Mouse (Mus musculus): ENCODE measurements around the gene Usp16. TPM values are rescaled to one million over a fixed set of nuclear protein-coding genes. Genes with fewer than 3 reads are reported as not detected.

Gene Usp16
- polyA plus RNA-seq (2015; fragmentation: Nextera tagmentation; extraction: Ambion mirVana) = 21.3 and 24.9 TPM in 2 replicates

DNA sequence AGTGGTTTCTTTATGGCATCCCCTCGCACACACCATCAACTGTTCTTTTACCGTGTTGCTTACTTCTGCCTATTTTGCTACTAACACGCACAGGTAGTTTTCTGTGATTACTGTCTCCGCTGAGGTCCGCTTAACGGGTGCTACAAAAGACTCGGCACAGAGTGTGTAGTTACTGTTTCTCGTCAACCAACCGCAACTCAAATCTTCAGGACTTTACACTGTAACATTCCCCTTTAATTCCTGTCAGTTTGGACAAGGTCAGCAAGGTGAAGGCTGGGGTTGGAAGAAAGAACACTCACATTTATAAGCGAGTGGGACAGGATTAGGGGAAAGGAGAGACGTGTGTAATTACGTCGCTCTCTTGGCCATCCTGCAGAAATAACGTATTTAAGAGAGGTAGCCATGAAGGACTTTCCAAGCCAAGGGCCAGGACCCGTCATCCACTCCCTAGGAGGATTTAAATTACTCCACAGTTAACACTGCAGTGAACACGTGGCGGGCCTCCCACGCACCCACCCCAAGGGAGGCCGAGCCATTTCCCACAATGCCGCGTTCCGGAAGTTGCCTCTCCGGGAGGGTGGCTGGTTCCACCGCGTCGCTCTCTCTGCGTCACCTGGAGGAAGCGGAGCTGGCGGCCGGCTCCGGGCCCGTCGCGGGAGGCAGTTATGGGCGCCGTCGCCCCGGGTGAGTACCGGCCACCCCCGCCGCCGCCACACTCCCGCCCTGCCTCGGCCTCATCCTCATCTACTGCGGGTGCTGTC is at the start of gene Usp16:
TSS of gene Usp16 (plus strand) at position 285 of the 761 bp plus-strand sequence.
- peak; percentile 96 for ATAC-seq (ENCODE audit: low read depth)
- peak within 1 kb of the TSS; percentile 81 for H3K27ac ChIP-seq
- peak; percentile 79 for DNase-seq
- H3K4me1 ChIP-seq (replicated peaks) = peaks cover 30% of the 10 kb centered on the region
- H3K9me3 ChIP-seq (replicated peaks) = no peaks in the 10 kb centered on the region
- 12% methylated on average over 45 of the region's 45 CpGs for WGBS (ENCODE audit: insufficient replicate concordance)
- peak within 1 kb of the TSS; percentile 86 for H3K9ac ChIP-seq
- H3K36me3 ChIP-seq = peaks cover 9% of the 10 kb centered on the region
- no peaks in the 10 kb centered on the region for H3K27me3 ChIP-seq
- H3K4me2 ChIP-seq = peak within 1 kb of the TSS; percentile 86
- H3K4me3 ChIP-seq (replicated peaks) = peak within 1 kb of the TSS; percentile 90

DNA sequence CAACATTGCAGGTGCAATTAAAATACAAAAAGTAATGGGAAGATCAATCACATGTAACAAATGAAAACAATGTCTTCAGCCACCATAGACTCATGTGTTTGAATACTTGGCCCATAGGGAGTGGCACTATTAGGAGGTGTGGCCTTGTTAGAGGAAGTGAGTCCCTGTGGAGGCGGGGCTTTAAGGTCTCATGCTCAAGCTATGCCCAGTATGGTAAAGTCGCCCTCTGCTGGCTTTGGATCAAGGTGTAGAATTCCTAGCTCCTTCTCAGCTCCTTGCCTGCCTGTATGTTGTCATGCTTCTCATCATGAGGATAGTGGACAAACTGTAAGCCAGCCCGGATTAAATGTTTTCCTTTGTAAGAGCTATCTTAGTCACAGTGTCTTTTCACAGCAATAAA is 49.5 kb upstream of the Usp16 start:
- H3K27ac ChIP-seq = no peak overlapping the region
- H3K27me3 ChIP-seq = no peaks in the 10 kb centered on the region
- no peak overlapping the region for H3K9ac ChIP-seq
- no peaks in the 10 kb centered on the region for H3K9me3 ChIP-seq (replicated peaks)
- no peaks in the 10 kb centered on the region for H3K4me1 ChIP-seq (replicated peaks)
- H3K4me2 ChIP-seq = no peak overlapping the region
- DNase-seq = peak; percentile 47
- no peak overlapping the region for H3K4me3 ChIP-seq (replicated peaks)
- H3K36me3 ChIP-seq = peaks cover 87% of the 10 kb centered on the region
- 72% methylated on average over 3 of the region's 3 CpGs for WGBS (ENCODE audit: insufficient replicate concordance)
- ATAC-seq (ENCODE audit: low read depth) = peak; percentile 84

DNA sequence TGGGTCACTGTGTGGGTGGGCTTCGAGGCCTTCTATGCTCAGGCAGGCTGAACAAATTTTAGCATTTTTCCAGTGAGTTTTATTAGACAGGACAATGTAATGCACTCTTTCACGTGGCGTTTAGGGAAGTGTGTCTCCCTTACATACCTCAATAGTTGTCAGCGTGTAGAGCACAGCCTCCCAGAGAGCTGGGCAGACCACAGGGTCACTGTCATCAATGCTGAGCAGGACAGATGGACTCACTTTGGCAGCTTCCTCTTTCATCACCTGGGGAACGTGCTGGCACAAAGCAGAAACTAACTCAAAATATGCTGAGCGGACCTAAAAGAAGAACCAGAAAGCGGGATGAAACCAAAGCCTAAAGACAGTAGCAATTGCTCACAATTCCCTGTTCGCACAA is 33.8 kb upstream of the Usp16 start:
- DNase-seq (no peak), ATAC-seq (ENCODE audit: low read depth) (no peak)
- no peak overlapping the region for H3K27ac ChIP-seq
- H3K9me3 ChIP-seq (replicated peaks) = peaks cover 4% of the 10 kb centered on the region; the same call in 1 of the 2 replicates
- H3K4me3 ChIP-seq (replicated peaks) = no peak overlapping the region
- 80% methylated on average over 8 of the region's 8 CpGs for WGBS (ENCODE audit: insufficient replicate concordance)
- no peaks in the 10 kb centered on the region for H3K27me3 ChIP-seq
- H3K9ac ChIP-seq = no peak overlapping the region
- peaks cover 94% of the 10 kb centered on the region for H3K36me3 ChIP-seq
- H3K4me1 ChIP-seq (replicated peaks) = no peaks in the 10 kb centered on the region
- no peak overlapping the region for H3K4me2 ChIP-seq

DNA sequence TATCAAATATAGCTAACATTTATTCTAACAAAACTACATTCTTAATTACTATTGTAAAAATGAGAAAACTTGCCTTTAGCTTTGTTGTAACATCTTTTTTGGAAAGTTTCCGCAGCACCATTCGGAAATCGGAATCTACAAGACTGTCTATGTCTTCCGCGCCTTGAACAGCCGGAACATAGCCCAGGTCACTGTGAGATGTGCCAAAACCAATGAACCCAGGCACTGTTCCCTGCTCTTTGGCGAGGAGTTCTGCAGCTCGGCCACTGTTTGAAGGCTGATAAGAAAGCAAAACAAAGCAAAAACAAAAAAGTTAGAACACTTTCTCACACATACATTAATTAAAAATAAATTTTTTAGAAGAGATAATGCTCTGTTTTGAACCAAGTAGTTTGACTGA is 27.0 kb upstream of the Usp16 start:
- H3K9me3 ChIP-seq (replicated peaks) = no peaks in the 10 kb centered on the region
- DNase-seq (no peak), ATAC-seq (ENCODE audit: low read depth) (no peak)
- no peak overlapping the region for H3K9ac ChIP-seq
- H3K27ac ChIP-seq = no peak overlapping the region
- no peaks in the 10 kb centered on the region for H3K27me3 ChIP-seq
- WGBS (ENCODE audit: insufficient replicate concordance) = 87% methylated on average over 8 of the region's 8 CpGs
- H3K4me3 ChIP-seq (replicated peaks) = no peak overlapping the region
- H3K4me2 ChIP-seq = no peak overlapping the region
- H3K4me1 ChIP-seq (replicated peaks) = peaks cover 25% of the 10 kb centered on the region
- peaks cover 47% of the 10 kb centered on the region for H3K36me3 ChIP-seq

DNA sequence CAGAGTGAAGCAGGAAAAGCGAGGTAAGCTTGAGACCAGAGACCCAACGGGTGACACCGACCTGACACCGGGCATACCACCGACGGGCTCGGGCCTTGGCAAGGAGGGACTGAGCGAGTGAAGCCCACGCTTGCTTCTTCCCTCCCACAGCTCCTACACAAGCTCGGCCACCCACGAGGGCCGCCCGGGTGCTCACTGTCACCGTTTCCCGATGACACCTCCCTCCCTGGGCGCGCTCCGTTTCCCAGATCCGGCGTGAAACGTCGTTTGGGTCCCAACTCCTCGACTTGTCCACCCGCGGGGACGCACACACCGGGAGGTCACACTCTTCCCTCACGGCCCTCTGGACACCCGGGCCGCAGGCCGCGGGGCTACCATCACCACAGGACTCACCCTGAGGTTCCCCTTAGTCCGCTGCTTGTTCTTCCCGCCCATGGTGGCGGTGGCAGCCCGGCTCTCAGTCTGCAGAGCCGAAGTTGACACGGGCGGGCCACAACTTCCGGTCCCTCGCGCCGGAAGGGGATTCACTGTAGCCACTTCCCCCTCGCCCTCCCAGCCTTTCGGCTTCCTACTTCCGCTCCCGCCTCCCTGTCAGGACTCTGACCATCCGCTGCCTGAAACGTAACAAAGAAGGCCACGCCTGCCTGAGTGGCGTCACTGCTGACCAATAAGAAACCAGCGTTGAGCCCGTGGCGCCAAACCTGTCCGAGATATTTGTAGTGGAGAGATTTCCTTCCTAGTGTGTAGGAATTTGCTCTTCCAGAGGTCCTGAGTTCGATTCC is 22.3 kb upstream of the Usp16 start, which contains the start of gene Ltn1:
TSS of gene Ltn1 (minus strand) at position 580 of the 782 bp plus-strand sequence.
- no peaks in the 10 kb centered on the region for H3K27me3 ChIP-seq
- H3K9me3 ChIP-seq (replicated peaks) = no peaks in the 10 kb centered on the region
- H3K4me2 ChIP-seq = peak within 1 kb of the TSS; percentile 83
- peaks cover 30% of the 10 kb centered on the region for H3K4me1 ChIP-seq (replicated peaks)
- H3K9ac ChIP-seq = peak within 1 kb of the TSS; percentile 91
- peak within 1 kb of the TSS; percentile 80 for H3K27ac ChIP-seq
- DNase-seq = peak; percentile 98
- whole genome bisulfite sequencing (ENCODE audit: insufficient replicate concordance) = under 1% methylated on average over 56 of the region's 56 CpGs
- H3K4me3 ChIP-seq (replicated peaks) = peak within 1 kb of the TSS; percentile 93
- peaks cover 2% of the 10 kb centered on the region; the same call in 1 of the 2 replicates for H3K36me3 ChIP-seq
- ATAC-seq (ENCODE audit: low read depth) = peak; percentile 99

DNA sequence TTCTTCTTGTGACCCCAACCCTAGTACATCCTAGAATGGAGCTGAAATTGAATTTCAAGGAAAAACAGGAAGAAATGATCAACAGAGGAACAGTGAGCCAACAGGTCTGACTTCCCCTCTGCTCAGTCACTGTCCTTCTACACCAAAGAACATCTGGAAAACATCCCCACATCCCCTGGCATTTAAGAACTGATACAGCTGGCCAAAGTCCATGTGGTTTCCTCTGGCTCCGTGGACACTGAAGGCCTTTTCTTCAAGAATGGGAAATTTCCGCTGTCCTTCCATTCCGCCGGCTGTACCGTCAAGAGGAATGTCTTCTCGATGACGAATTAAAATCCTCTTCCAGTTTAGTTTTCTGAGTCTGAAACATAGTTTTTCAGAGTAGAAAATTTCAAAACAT is 20.2 kb upstream of the Usp16 start:
- Histone ChIP-seq H3K9ac (no peak overlapping the region), H3K4me2 (no peak overlapping the region), H3K4me3 (replicated peaks) (no peak overlapping the region), H3K9me3 (replicated peaks) (no peaks in the 10 kb centered on the region), H3K27me3 (no peaks in the 10 kb centered on the region), H3K4me1 (replicated peaks) (peaks cover 30% of the 10 kb centered on the region), H3K27ac (no peak overlapping the region), H3K36me3 (no peaks in the 10 kb centered on the region; the same call in 1 of the 2 replicates)
- DNase-seq = no peak
- ATAC-seq (ENCODE audit: low read depth) = no peak
- 80% methylated on average over 7 of the region's 7 CpGs for WGBS (ENCODE audit: insufficient replicate concordance)

- WGBS (ENCODE audit: insufficient replicate concordance) = 74% methylated on average over 6 of the region's 6 CpGs
- Histone ChIP-seq H3K27me3 (no peaks in the 10 kb centered on the region), H3K27ac (no peak overlapping the region), H3K4me1 (replicated peaks) (peaks cover 31% of the 10 kb centered on the region), H3K4me3 (replicated peaks) (no peak overlapping the region), H3K4me2 (no peak overlapping the region), H3K9ac (no peak overlapping the region), H3K36me3 (no peaks in the 10 kb centered on the region; the same call in 1 of the 2 replicates), H3K9me3 (replicated peaks) (no peaks in the 10 kb centered on the region)
- ATAC-seq (ENCODE audit: low read depth) = no peak
- no peak for DNase-seq
These were observed 19.6 kb upstream of the Usp16 start for GRCm38 (mm10) chr16:87434946-87435345.

GRCm38 (mm10) chr16:87435411-87436205 is 18.9 kb upstream of the Usp16 start:
- no peak overlapping the region for H3K9ac ChIP-seq
- WGBS (ENCODE audit: insufficient replicate concordance) = 72% methylated on average over 13 of the region's 13 CpGs
- H3K4me3 ChIP-seq (replicated peaks) = no peak overlapping the region
- H3K27me3 ChIP-seq = no peaks in the 10 kb centered on the region
- no peak overlapping the region for H3K27ac ChIP-seq
- no peak for DNase-seq
- H3K9me3 ChIP-seq (replicated peaks) = no peaks in the 10 kb centered on the region
- ATAC-seq (ENCODE audit: low read depth) = no peak
- H3K36me3 ChIP-seq = no peaks in the 10 kb centered on the region; the same call in 1 of the 2 replicates
- H3K4me1 ChIP-seq (replicated peaks) = peaks cover 25% of the 10 kb centered on the region
- H3K4me2 ChIP-seq = no peak overlapping the region

DNA sequence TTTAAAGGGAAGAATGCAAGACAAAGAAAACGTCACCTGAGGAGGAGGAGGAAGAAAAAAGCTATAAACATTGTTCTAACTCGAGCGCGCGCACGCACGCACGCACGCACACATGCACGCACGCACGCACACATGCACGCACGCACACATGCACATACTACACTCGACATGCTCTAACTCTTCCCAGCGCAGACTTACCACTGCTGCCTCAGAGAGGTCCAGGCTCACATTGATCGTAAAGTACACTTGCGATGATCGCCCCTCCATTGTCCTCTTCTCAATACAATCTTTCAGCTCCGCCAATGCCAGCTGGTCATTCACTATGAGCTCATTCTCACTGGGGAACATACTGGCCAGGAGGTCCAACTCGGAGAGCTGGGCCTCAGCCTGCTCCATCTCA is 17.4 kb upstream of the Usp16 start:
- WGBS (ENCODE audit: insufficient replicate concordance) = 87% methylated on average over 21 of the region's 21 CpGs
- Histone ChIP-seq H3K27ac (no peak overlapping the region), H3K9ac (no peak overlapping the region), H3K27me3 (no peaks in the 10 kb centered on the region), H3K4me1 (replicated peaks) (peaks cover 25% of the 10 kb centered on the region), H3K9me3 (replicated peaks) (no peaks in the 10 kb centered on the region), H3K36me3 (no peaks in the 10 kb centered on the region; the same call in 1 of the 2 replicates), H3K4me3 (replicated peaks) (no peak overlapping the region), H3K4me2 (no peak overlapping the region)
- ATAC-seq (ENCODE audit: low read depth) (no peak), DNase-seq (no peak)

GRCm38 (mm10) chr16:87438697-87439096 is 15.8 kb upstream of the Usp16 start:
- no peak for DNase-seq
- H3K4me1 ChIP-seq (replicated peaks) = peaks cover 21% of the 10 kb centered on the region
- ATAC-seq (ENCODE audit: low read depth) = no peak
- H3K9ac ChIP-seq = no peak overlapping the region
- no peak overlapping the region for H3K27ac ChIP-seq
- H3K9me3 ChIP-seq (replicated peaks) = no peaks in the 10 kb centered on the region
- no peaks in the 10 kb centered on the region; the same call in 1 of the 2 replicates for H3K36me3 ChIP-seq
- no peak overlapping the region for H3K4me3 ChIP-seq (replicated peaks)
- no peaks in the 10 kb centered on the region for H3K27me3 ChIP-seq
- H3K4me2 ChIP-seq = no peak overlapping the region
- WGBS (ENCODE audit: insufficient replicate concordance) = 84% methylated on average over 8 of the region's 8 CpGs
